Mouse (Mus musculus) right cerebral cortex, postnatal 25 days (tissue): ENCODE data around the gene Frem1.

Experiments used
- DNase-seq: peaks from one replicate; pipeline ENCODE4 v3.0.0; 2022

Gene Frem1

GRCm38 (mm10) chr4:82867111-82867510 is 185.0 kb downstream of the Frem1 start:
- no peak for DNase-seq

GRCm38 (mm10) chr4:82864974-82865699 is 187.0 kb downstream of the Frem1 start:
- no peak for DNase-seq

- DNase-seq: no peak
These were observed 188.8 kb downstream of the Frem1 start for GRCm38 (mm10) chr4:82863316-82863715.

- DNase-seq: no peak
These were observed 190.7 kb downstream of the Frem1 start for GRCm38 (mm10) chr4:82861451-82861850.

- DNase-seq: no peak
These were observed 191.6 kb downstream of the Frem1 start for GRCm38 (mm10) chr4:82860566-82860965.

DNA sequence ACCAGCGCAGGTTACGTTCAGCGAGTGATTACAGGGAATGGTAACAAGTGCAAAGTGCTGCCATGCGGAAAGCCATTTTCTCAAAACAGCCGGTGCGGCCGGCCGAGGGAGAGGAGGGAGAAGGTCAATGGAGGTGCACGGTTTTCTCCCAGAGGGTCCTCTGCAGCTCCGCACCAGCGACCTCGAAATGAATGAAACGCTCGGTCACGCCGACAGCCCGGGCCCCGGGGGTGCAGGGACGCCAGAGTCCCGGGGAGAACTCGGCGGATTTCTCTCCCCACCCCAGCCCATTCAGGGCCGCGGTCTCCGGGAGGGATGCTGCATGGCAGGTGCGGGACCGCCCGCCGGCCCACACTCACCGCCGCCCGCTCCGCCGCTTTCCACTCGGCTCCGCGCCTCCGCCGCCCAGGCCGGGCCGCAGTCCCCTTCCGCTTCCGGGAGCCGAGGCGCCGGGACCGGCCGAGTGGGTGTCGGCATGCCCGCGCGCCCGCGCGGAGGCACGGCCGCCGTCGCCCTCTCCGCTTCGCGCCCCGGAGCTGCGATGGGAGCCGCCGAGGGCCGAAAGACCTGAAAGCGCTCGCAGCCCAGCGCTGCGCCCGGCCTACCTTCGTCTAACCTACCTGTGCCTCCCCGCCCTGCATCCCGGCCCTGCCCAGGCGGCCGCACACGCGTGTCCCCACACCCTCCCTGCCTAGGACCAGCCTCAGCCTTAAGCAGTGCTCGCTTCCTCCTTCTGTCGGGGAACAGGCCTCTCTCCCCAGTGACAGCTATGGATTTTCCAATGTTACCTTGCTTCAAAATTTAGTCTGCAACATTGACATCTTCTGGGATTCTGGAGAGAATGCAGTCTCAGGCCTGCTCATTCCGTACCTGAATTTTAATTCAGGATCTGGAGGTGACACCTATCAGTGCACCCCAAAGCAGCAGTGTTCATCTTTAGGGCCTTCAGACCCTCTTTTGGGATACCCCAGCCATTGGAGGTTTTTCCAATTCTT is 192.7 kb downstream of the Frem1 start, which contains the start of gene Zdhhc21:
Gene Zdhhc21 (minus strand): TSS at position 828 of the 995 bp plus-strand sequence.
- peak; percentile 90 for DNase-seq

DNA sequence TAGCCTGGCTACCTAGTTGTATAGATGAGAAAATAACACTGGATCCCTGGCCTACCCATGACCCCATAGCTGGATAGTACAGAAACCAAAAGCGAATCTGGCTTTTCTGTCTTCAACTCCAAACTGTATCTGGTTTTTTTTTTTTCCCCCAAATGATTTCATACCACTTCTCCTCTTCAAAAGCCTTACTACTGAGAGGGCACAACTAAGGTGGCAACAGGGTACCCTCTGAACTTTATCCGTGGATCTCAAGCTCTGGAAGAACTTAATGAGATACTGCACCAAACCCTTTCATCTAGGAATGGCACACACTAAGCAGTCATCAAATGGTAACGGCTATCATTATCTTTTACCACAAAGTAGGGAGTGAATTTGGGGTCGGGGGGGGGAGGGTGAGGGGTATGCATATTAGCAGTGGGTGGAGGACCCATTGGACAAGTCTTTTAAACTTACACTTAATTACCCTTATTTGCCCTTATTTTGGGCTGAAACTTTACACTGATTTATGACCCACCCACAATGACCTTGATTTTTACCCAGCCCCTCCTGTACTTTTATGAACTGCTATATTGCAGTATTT is 193.6 kb downstream of the Frem1 start:
- DNase-seq: no peak

DNA sequence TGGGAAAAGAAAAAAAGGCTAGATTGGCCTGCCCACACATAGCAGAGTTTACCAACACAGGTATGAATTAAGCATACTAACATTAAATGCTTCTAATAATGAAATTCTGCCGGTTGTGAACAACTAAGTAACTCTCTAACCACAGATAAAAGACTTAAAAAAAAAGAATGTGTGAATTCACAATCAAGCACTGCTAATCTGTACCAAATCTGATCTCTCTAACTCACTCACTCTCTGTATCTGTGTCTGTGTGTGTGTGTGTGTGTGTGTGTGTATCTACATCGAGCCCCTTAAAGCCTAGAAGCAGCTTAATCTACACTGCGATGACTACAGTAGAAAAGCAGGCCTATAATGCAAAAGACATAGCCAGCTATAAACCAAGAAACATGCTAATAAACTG is 195.2 kb downstream of the Frem1 start:
- no peak for DNase-seq

GRCm38 (mm10) chr4:82853809-82854208 is 198.3 kb downstream of the Frem1 start:
- no peak for DNase-seq

DNA sequence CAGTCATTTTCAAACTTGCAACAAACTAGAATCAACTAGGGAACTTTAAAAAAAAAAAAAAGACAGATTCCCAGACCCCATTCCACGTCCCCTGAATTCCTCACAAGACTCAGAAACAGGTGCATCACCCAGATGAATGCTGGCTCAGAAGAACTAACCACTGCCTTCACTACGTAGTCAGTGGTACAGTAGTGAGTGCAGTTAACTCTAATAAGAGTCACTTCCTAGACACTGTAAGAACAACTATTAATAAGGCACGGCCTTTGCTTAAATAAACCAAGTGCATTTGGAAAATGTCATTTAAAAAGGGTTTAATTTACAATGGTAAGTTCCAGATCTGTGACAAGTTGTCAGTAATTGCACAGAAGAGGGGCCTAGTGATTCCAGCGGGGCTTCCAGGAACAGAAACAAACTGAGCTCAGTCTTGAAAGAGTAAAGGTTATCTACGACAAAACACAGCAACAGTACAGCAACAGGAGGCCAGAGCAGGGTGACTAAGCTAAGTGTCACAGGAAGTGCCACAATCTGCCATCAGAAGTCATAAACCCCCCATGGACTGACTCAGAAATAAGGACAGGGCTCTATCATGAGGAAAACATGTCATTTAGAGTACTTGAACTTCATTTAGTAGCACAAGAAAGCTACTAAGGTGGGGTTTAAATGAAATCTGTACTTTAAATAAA is 203.4 kb downstream of the Frem1 start:
- no peak for DNase-seq
